Comparison of ENCODE assay signal across 21 mouse cellular contexts in the genomic region with DNA sequence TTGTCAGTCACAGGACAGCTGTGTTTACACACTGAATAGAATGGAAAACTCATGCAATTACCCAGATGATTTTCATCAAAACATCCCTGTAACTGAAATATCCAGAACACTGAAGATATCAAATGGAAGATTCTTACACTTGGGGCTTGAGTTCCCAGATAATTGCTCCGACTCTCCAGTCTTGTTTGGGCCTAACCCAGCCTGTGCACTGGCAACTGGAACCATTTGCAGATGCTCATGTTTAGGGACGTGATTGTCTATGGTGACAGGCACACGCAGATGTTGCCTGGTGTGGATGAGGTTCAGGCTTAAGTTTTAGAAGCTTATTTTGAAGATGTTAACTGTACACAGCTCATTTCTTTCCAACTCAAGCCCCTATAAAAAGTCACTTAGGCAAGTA. TPM values are rescaled to one million over a fixed set of nuclear protein-coding genes. Genes with fewer than 3 reads are reported as not detected.
"Had no signal": no experiment of that assay in that cellular context is flagged by ENCODE, and none has a peak within 500 bp of the region (broad histone marks: within the 10 kb centered on the region; RNA-seq: fewer than 3 reads in every experiment).

No protein-coding gene starts in this region.

- H3K9ac ChIP-seq: limb, embryonic 13.5 days; liver, embryonic 12.5 days; liver, embryonic 15.5 days; midbrain, embryonic 12.5 days; midbrain, embryonic 15.5 days; neural tube, embryonic 13.5 days had no signal

- H3K9me3 ChIP-seq: limb, embryonic 10.5 days; limb, embryonic 13.5 days; liver, embryonic 12.5 days; liver, embryonic 15.5 days; midbrain, embryonic 12.5 days; midbrain, embryonic 15.5 days; neural tube, embryonic 13.5 days had no signal

- H3K4me1 ChIP-seq: liver, embryonic 12.5 days; liver, embryonic 15.5 days; midbrain, embryonic 12.5 days; midbrain, embryonic 15.5 days had no signal

- H3K27ac ChIP-seq: limb, embryonic 10.5 days; limb, embryonic 13.5 days; liver, embryonic 12.5 days; liver, embryonic 15.5 days; macrophage; midbrain, embryonic 12.5 days; midbrain, embryonic 15.5 days; neural tube, embryonic 13.5 days had no signal

- ATAC-seq: liver, embryonic 12.5 days; midbrain, embryonic 15.5 days had no signal

- H3K4me2 ChIP-seq: limb, embryonic 13.5 days; liver, embryonic 12.5 days; liver, embryonic 15.5 days; midbrain, embryonic 12.5 days; midbrain, embryonic 15.5 days; neural tube, embryonic 13.5 days had no signal

- H3K36me3 ChIP-seq: limb, embryonic 10.5 days; limb, embryonic 13.5 days; liver, embryonic 12.5 days; liver, embryonic 15.5 days; midbrain, embryonic 15.5 days had no signal

- DNase-seq: kidney, postnatal 14 days; kidney, postnatal 4 days; liver; lung, adult 18-20 months; lung, postnatal 14 days; retina, postnatal 1 day; right cerebral cortex, postnatal 25 days; thymus, adult 2 months; thymus, postnatal 14 days; thymus, postnatal 4 days had no signal

- H3K4me3 ChIP-seq: limb, embryonic 10.5 days; limb, embryonic 13.5 days; liver, embryonic 12.5 days; liver, embryonic 15.5 days; midbrain, embryonic 12.5 days; midbrain, embryonic 15.5 days; myocyte; neural tube, embryonic 13.5 days had no signal

- H3K27me3 ChIP-seq: limb, embryonic 13.5 days; liver, embryonic 12.5 days; liver, embryonic 15.5 days; midbrain, embryonic 12.5 days; midbrain, embryonic 15.5 days; neural tube, embryonic 13.5 days had no signal

RNA-seq across cellular contexts. Expression of a gene that starts 31.5 kb away (rescaled TPM):
- total RNA-seq: monocyte, adult 5-6 weeks; neutrophil, adult 5-6 weeks had no signal
- polyA plus RNA-seq: macrophage had no signal
